ENCODE assay signal across 14 mouse cellular contexts in the genomic region with DNA sequence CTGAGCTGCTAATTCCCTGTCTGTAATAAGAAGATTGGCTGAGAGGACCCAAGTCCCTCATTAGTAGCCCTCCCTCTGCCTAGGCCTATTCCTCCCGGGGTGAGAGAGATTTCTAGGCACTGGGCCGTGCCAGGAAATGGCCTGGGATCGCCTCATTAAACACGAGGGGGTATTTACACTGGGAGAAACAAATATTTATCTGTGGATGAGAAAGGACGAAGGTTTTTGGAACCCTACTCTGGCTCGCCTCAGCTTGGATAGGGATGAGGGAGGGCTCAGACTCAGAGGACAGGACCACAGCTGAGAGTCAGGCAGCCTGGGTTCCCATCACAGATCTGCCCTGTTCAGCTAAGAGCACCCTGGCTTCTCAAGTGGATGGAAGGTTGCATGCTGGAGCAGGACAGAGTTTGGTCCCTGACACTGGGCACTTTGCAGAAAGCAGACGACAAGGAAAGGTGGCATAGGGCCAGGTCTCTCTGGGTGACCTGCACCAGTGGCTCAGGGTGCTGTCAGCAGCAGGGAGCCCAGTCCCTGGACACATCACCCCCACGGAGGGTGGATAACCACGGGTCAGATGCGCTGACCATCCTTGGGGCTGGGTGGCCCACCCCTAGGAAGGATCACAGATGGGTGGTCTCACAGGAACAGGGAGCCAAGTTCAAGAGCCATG.
DNase-seq lines count a peak whose midpoint lies in the region; ATAC-seq and TF ChIP-seq lines count a peak whose summit lies in the region.
"Had no signal": no experiment of that assay in that cellular context is flagged by ENCODE, and none has a peak within 500 bp of the region (broad histone marks: within the 10 kb centered on the region; RNA-seq: fewer than 3 reads in every experiment).

No protein-coding gene starts in this region.

- no peaks in the 10 kb centered on the region for H3K9me3 ChIP-seq in liver, postnatal 0 days (ENCODE audit: low read length)
- no peaks in the 10 kb centered on the region for H3K9me3 ChIP-seq in liver, embryonic 12.5 days (replicated peaks)
- no peaks in the 10 kb centered on the region for H3K9me3 ChIP-seq in stomach, embryonic 14.5 days (ENCODE audit: control insufficient read depth, low read depth, low read length)
- H3K9me3 ChIP-seq: G1E; heart, embryonic 13.5 days; hindbrain, embryonic 15.5 days had no signal

- no peak for TF ChIP-seq EP300 in liver, postnatal 0 days (IDR thresholded peaks at IDR 0.05; ENCODE audit: low read depth)

- no peak overlapping the region for H3K4me3 ChIP-seq in cerebellum, adult 2 months (replicated peaks; ENCODE audit: insufficient read depth, low read depth, low read length)
- H3K4me3 ChIP-seq in liver, postnatal 0 days (ENCODE audit: low read depth, low read length) = no peak overlapping the region
- no peak overlapping the region for H3K4me3 ChIP-seq in liver, embryonic 12.5 days
- no peak overlapping the region for H3K4me3 ChIP-seq in stomach, embryonic 14.5 days (ENCODE audit: low read depth, low read length)
- H3K4me3 ChIP-seq: erythroblast, embryonic 14.5 days; heart, embryonic 13.5 days; hindbrain, embryonic 15.5 days had no signal

- H3K4me2 ChIP-seq in liver, postnatal 0 days (ENCODE audit: low read depth, low read length) = no peak overlapping the region
- H3K4me2 ChIP-seq in liver, embryonic 12.5 days = no peak overlapping the region
- no peak overlapping the region for H3K4me2 ChIP-seq in stomach, embryonic 14.5 days (replicated peaks; ENCODE audit: low read depth, low read length)
- H3K4me2 ChIP-seq: heart, embryonic 13.5 days; hindbrain, embryonic 15.5 days had no signal

- no peak for TF ChIP-seq CTCF in cerebellum, adult 2 months (IDR thresholded peaks at IDR 0.05; ENCODE audit: borderline replicate concordance, insufficient read depth, low read depth, low read length)
- TF ChIP-seq CTCF in liver, postnatal 0 days (IDR thresholded peaks at IDR 0.05; ENCODE audit: low read depth) = no peak

- no peaks in the 10 kb centered on the region for H3K27me3 ChIP-seq in cerebellum, adult 2 months (ENCODE audit: control insufficient read depth, insufficient read depth, low read length)
- no peaks in the 10 kb centered on the region; the same call in 1 of the 2 replicates for H3K27me3 ChIP-seq in liver, postnatal 0 days (ENCODE audit: insufficient read depth, low read length)
- 0 out of 2 replicates have a peak, but pooled peaks cover 3% of the 10 kb centered on the region for H3K27me3 ChIP-seq in liver, embryonic 12.5 days (replicated peaks)
- no peaks in the 10 kb centered on the region for H3K27me3 ChIP-seq in stomach, embryonic 14.5 days (ENCODE audit: control insufficient read depth, insufficient read depth, low read length)
- H3K27me3 ChIP-seq: heart, embryonic 13.5 days; hindbrain, embryonic 15.5 days had no signal

- no peak overlapping the region for H3K27ac ChIP-seq in cerebellum, adult 2 months (ENCODE audit: insufficient read depth, low read length)
- H3K27ac ChIP-seq in liver, postnatal 0 days (ENCODE audit: low read depth) = no peak overlapping the region
- no peak overlapping the region for H3K27ac ChIP-seq in liver, embryonic 12.5 days
- peak overlapping the region; percentile 4; the same call in 1 of the 2 replicates for H3K27ac ChIP-seq in stomach, embryonic 14.5 days (ENCODE audit: low read length)
- H3K27ac ChIP-seq: heart, embryonic 13.5 days; hindbrain, embryonic 15.5 days had no signal

- TF ChIP-seq POLR2A in cerebellum, adult 2 months (IDR thresholded peaks at IDR 0.05; ENCODE audit: borderline replicate concordance, insufficient read depth, low read length) = no peak

- H3K9ac ChIP-seq in liver, postnatal 0 days (replicated peaks) = no peak overlapping the region; the same call in 1 of the 2 replicates
- H3K9ac ChIP-seq in liver, embryonic 12.5 days = no peak overlapping the region
- H3K9ac ChIP-seq in stomach, embryonic 14.5 days (replicated peaks; ENCODE audit: low read depth, low read length) = no peak overlapping the region
- H3K9ac ChIP-seq: heart, embryonic 13.5 days; hindbrain, embryonic 15.5 days had no signal

- DNase-seq in cerebellum, postnatal 10 days = peak; percentile 49 to 51
- no peak for DNase-seq in cerebellum, adult 2 months
- DNase-seq in liver, postnatal 0 days = peak; percentile 39
- peak; percentile 9 to 29 for DNase-seq in lung, adult 18-20 months
- DNase-seq in cerebellum, adult 8-10 months = no peak
- no peak for DNase-seq in thymus, postnatal 10 days (ENCODE audit: low spot score in 2 of 2)
- DNase-seq: thymus, postnatal 14 days had no signal

- peaks cover 11% of the 10 kb centered on the region for H3K4me1 ChIP-seq in cerebellum, adult 2 months (ENCODE audit: control insufficient read depth, insufficient read depth, low read length)
- peaks cover 7% of the 10 kb centered on the region for H3K4me1 ChIP-seq in liver, postnatal 0 days (ENCODE audit: insufficient read depth)
- H3K4me1 ChIP-seq in liver, embryonic 12.5 days = peaks cover 35% of the 10 kb centered on the region
- peaks cover 12% of the 10 kb centered on the region for H3K4me1 ChIP-seq in stomach, embryonic 14.5 days (ENCODE audit: control insufficient read depth, insufficient read depth, low read length)

- H3K36me3 ChIP-seq in liver, postnatal 0 days (replicated peaks; ENCODE audit: insufficient read depth, low read length) = no peaks in the 10 kb centered on the region
- H3K36me3 ChIP-seq in liver, embryonic 12.5 days = no peaks in the 10 kb centered on the region
- no peaks in the 10 kb centered on the region for H3K36me3 ChIP-seq in stomach, embryonic 14.5 days (ENCODE audit: control insufficient read depth, insufficient read depth, low read length)
- H3K36me3 ChIP-seq: G1E; heart, embryonic 13.5 days; hindbrain, embryonic 15.5 days had no signal

- WGBS in cerebellum, adult 2 months = 48% methylated on average over 10 of the region's 10 CpGs
- whole genome bisulfite sequencing in liver, postnatal 0 days (ENCODE audit: insufficient replicate concordance) = 52% methylated on average over 10 of the region's 10 CpGs
- WGBS in liver, embryonic 12.5 days (ENCODE audit: insufficient replicate concordance) = 59% methylated on average over 10 of the region's 10 CpGs
- 48% methylated on average over 10 of the region's 10 CpGs for WGBS in stomach, embryonic 14.5 days

- ATAC-seq in liver, postnatal 0 days = no peak; the same call in 1 of the 2 replicates
- no peak for ATAC-seq in liver, embryonic 12.5 days
- no peak for ATAC-seq in stomach, embryonic 14.5 days (ENCODE audit: insufficient number of reproducible peaks, insufficient read depth, low FRiP score, low read depth)
- ATAC-seq: activated CD4-positive, CD25-positive, alpha-beta regulatory T cell, adult 4 months had no signal

Comparison
In these comparisons a context has a peak if more than half of its experiments do, and no peak if none do; other contexts are left out.
1. DNase-seq: peak in cerebellum, postnatal 10 days (2 of 2), liver, postnatal 0 days (single experiment) and lung, adult 18-20 months (2 of 2); none in cerebellum, adult 2 months (0 of 2), cerebellum, adult 8-10 months (single experiment) and thymus, postnatal 10 days (0 of 2).